Mouse (Mus musculus) urinary bladder, adult 18-20 months (tissue): ENCODE measurements around the gene Scamp1.
"Not testable (repeated sequence)": the region's sequence is repeated elsewhere in the genome, so short reads cannot be mapped to it uniquely, and the experiment has no call there.

ENCODE experiments used
- DNase-seq, 2 experiments: peaks; one replicate each; pipeline ENCODE4 v3.0.0; 2022; ENCODE audit warnings: low spot score in 2 of 2, mixed read lengths in 2 of 2

Gene Scamp1

GRCm38 (mm10) chr13:94285281-94285871 is at the start of gene Scamp1:
Scamp1 (minus strand) TSS chr13:94285857.
- DNase-seq, result peak; percentile 88 to 95

- DNase-seq, result no peak
Observed at GRCm38 (mm10) chr13:94330392-94330979, 44.8 kb upstream of the Scamp1 start.

- not testable (repeated sequence) for DNase-seq
Observed at GRCm38 (mm10) chr13:94329005-94329404, 43.3 kb upstream of the Scamp1 start.

GRCm38 (mm10) chr13:94328063-94328462 is 42.4 kb upstream of the Scamp1 start:
- DNase-seq, result peak; percentile 22 to 34

- DNase-seq, result no peak
Observed at GRCm38 (mm10) chr13:94322475-94322874, 36.8 kb upstream of the Scamp1 start.

- no peak for DNase-seq
Observed at GRCm38 (mm10) chr13:94321094-94321792, 35.6 kb upstream of the Scamp1 start.

- DNase-seq, result no peak
Observed at GRCm38 (mm10) chr13:94316975-94317511, 31.4 kb upstream of the Scamp1 start.

- not testable (repeated sequence) for DNase-seq
Observed at GRCm38 (mm10) chr13:94312812-94313211, 27.2 kb upstream of the Scamp1 start.

GRCm38 (mm10) chr13:94308279-94308678 is 22.6 kb upstream of the Scamp1 start:
- DNase-seq, result no peak

- DNase-seq, result no peak
Observed at GRCm38 (mm10) chr13:94307531-94307930, 21.9 kb upstream of the Scamp1 start.

- no peak for DNase-seq
Observed at GRCm38 (mm10) chr13:94306968-94307289, 21.3 kb upstream of the Scamp1 start.

- peak in 1 of 2 experiments; percentile 22 for DNase-seq
Observed at GRCm38 (mm10) chr13:94306277-94306967, 20.8 kb upstream of the Scamp1 start.

GRCm38 (mm10) chr13:94300946-94301538 is 15.4 kb upstream of the Scamp1 start:
- DNase-seq, result no peak

GRCm38 (mm10) chr13:94300232-94300631 is 14.6 kb upstream of the Scamp1 start:
- DNase-seq, result no peak

GRCm38 (mm10) chr13:94298401-94298800 is 12.7 kb upstream of the Scamp1 start:
- DNase-seq, result peak; percentile 23 to 63

GRCm38 (mm10) chr13:94296371-94296770 is 10.7 kb upstream of the Scamp1 start:
- no peak for DNase-seq

- DNase-seq, result no peak
Observed at GRCm38 (mm10) chr13:94295922-94296321, 10.3 kb upstream of the Scamp1 start.

GRCm38 (mm10) chr13:94294886-94295285 is 9.2 kb upstream of the Scamp1 start:
- no peak for DNase-seq

- no peak for DNase-seq
Observed at GRCm38 (mm10) chr13:94293911-94294310, 8.3 kb upstream of the Scamp1 start.

GRCm38 (mm10) chr13:94286195-94286594 is 538 bp upstream of the Scamp1 start:
- DNase-seq, result no peak

- peak in 1 of 2 experiments; percentile 24 for DNase-seq
Observed at GRCm38 (mm10) chr13:94284543-94285269, 951 bp downstream of the Scamp1 start.
